Mouse (Mus musculus) mammary gland, adult 2 months (tissue): Measurements from ENCODE around the gene Olfr129. TPM values are rescaled to one million over a fixed set of nuclear protein-coding genes. Genes with fewer than 3 reads are reported as not detected.

Experiments
- polyA plus RNA-seq: library from polyadenylated mRNA; depleted of rRNA; stranded (reverse); fragments of >200 nt; gene quantifications from 2 replicates; pipeline ENCODE4 v1.2.3, GENCODE M21; 2012; ENCODE audit warnings: low replicate concordance; rRNA removed

Gene Olfr129
- polyA plus RNA-seq, result not detected in 2 replicates

DNA sequence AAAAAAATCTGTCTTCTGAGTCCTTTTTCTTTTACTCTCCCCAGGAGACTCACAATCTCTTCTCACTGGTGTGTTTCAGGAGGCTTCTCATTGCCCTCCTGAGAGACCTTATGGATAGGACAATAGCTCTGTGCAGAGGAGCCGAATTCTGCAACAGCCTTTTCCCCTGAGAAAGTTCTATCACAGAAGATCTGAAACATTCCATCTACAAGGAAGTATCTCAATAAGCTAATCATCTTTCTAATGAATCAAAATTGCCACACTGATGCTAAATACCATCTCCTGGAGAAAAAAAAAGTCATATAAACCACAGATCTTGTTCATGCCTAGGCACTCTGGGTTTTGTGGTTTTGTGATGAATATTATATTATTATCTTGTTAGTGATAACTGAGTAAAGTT is at the start of gene Olfr129:
Gene Olfr129, minus strand, starts transcription at position 101 of the 400 bp plus-strand sequence.

DNA sequence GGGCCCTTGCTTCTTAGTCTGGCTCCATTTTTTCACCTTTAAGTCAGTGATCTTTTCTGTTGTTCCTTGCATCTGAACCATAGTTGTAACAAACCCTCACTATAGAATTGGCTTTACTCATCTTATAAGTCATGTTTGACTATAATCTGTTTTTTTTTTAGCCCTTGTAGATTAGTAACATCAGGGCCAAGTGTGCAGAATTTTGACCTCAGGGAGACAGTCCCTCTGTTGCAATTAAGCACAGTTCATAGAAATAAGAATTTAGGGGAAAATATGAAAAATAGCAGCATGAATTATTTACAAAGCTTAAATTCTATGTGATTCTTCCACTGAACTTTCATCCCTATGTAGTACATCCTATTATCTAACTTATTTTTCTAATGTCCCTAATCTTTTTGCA is 28.7 kb upstream of the Olfr129 start, which contains the start of gene Olfr131:
Gene Olfr131, minus strand, starts transcription at position 101 of the 400 bp plus-strand sequence.

DNA sequence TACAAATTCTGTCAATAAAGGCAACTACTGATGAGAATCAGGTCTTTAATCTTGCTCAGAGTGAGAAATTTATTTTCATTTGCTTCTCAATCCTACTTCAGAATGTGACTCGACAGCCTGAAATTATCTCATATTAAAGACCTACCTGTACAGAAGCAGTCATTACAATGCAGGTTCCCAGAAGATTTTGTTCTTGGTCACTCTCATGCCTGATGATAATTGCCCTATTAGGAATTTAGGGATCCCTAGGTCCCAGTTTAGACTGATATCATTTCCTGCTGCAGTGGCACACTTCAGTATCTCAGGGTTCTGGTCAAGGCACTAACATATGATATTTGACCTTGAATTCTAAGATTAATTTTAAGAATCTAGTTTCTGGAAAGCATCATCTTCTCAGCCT is 3.7 kb upstream of the Olfr129 start, which contains the start of gene Olfr130:
Gene Olfr130, plus strand, starts transcription at position 301 of the 400 bp plus-strand sequence.

Other genes with a start within 250 kb of the Olfr129 start
- not detected in 2 replicates for gene Olfr125, start 227.1 kb downstream of the Olfr129 start, polyA plus RNA-seq
- gene Olfr126, start 212.6 kb downstream of the Olfr129 start, polyA plus RNA-seq, result not detected in 2 replicates
- gene Olfr127, start 159.6 kb downstream of the Olfr129 start, polyA plus RNA-seq, result not detected in 2 replicates
- gene Olfr128, start 139.5 kb downstream of the Olfr129 start, polyA plus RNA-seq, result not detected in 2 replicates
- not detected in 2 replicates for gene Olfr761, start 107.0 kb downstream of the Olfr129 start, polyA plus RNA-seq
- not detected in 2 replicates for gene Olfr130, start 3.8 kb upstream of the Olfr129 start, polyA plus RNA-seq
- not detected in 2 replicates for gene Olfr131, start 28.6 kb upstream of the Olfr129 start, polyA plus RNA-seq
- gene Olfr132, start 74.4 kb upstream of the Olfr129 start, polyA plus RNA-seq, result not detected in 2 replicates
- gene Olfr133, start 85.2 kb upstream of the Olfr129 start, polyA plus RNA-seq, result not detected in 2 replicates
- gene Olfr134, start 111.3 kb upstream of the Olfr129 start, polyA plus RNA-seq, result not detected in 2 replicates
- gene Olfr135, start 144.3 kb upstream of the Olfr129 start, polyA plus RNA-seq, result not detected in 2 replicates
- not detected in 2 replicates for gene Olfr138, start 201.0 kb upstream of the Olfr129 start, polyA plus RNA-seq
- not detected in 2 replicates for gene Olfr137, start 247.5 kb upstream of the Olfr129 start, polyA plus RNA-seq